Mouse (Mus musculus) neural tube, embryonic 14.5 days (tissue): ENCODE measurements around the gene Lnx2. TPM values are rescaled to one million over a fixed set of nuclear protein-coding genes. Genes with fewer than 3 reads are reported as not detected.

Source experiments
- ATAC-seq: fragments of 200-750 bp; cut with Nextera tagmentation; 2 replicates; pipeline ENCODE4 v1.8.0; 2017; ENCODE audit warnings: low read depth, mild to moderate bottlenecking, moderate TSS enrichment, moderate library complexity
- H3K27ac ChIP-seq: fragments of 300-500 bp; sonication (generic); 2 replicates; pipeline ENCODE4 v1.5.1; 2014; ENCODE audit warnings: low read depth, mild to moderate bottlenecking, control low read depth, low read length, moderate library complexity, mixed read lengths
- H3K27me3 ChIP-seq: fragments of 300-500 bp; sonication (generic); 2 replicates; pipeline ENCODE4 v1.6.1; 2014; ENCODE audit warnings: low read length; ENCODE audit not compliant: control insufficient read depth, insufficient read depth
- H3K36me3 ChIP-seq: fragments of 300-500 bp; sonication (generic); 2 replicates; pipeline ENCODE4 v1.6.1; 2014; ENCODE audit warnings: low read length, mixed read lengths; ENCODE audit not compliant: control insufficient read depth, insufficient read depth
- H3K4me1 ChIP-seq: fragments of 300-500 bp; sonication (generic); 2 replicates; pipeline ENCODE4 v1.6.1; 2014; ENCODE audit warnings: low read length; ENCODE audit not compliant: control insufficient read depth, insufficient read depth
- H3K4me2 ChIP-seq: fragments of 300-500 bp; sonication (generic); 2 replicates; pipeline ENCODE4 v1.6.1; 2014; ENCODE audit warnings: mild to moderate bottlenecking, low read depth, low read length, control low read depth
- H3K4me3 ChIP-seq: fragments of 300-500 bp; sonication (generic); 2 replicates; pipeline ENCODE4 v1.5.1; 2014; ENCODE audit warnings: low read depth, low read length, control low read depth, mixed read lengths
- H3K9ac ChIP-seq: fragments of 300-500 bp; sonication (generic); replicated peaks from 2 replicates; pipeline ENCODE4 v1.6.1; 2014; ENCODE audit warnings: low read depth, mild to moderate bottlenecking, control low read depth, low read length, mixed read lengths
- H3K9me3 ChIP-seq: fragments of 300-500 bp; sonication (generic); 2 replicates; pipeline ENCODE4 v1.6.1; 2016; ENCODE audit warnings: low read length; ENCODE audit not compliant: control insufficient read depth
- WGBS: fragments of 180-500 bp; shearing (Covaris S2); extraction: QIAGEN DNeasy Blood & Tissue Kit; methylation state at CpG from one replicate; pipeline ENCODE4 v1.1.7; 2014; 5-methylcytosine and 5-hydroxymethylcytosine counted together
- polyA plus RNA-seq: library from polyadenylated mRNA; unstranded; fragments of >200 nt; fragmentation: Nextera tagmentation; extraction: Ambion mirVana; gene quantifications from 2 replicates; pipeline ENCODE4 v1.2.1, GENCODE M21; 2014

The Lnx2 gene
- polyA plus RNA-seq, 1 experiment from 2014 or later, result 3.9 TPM

DNA sequence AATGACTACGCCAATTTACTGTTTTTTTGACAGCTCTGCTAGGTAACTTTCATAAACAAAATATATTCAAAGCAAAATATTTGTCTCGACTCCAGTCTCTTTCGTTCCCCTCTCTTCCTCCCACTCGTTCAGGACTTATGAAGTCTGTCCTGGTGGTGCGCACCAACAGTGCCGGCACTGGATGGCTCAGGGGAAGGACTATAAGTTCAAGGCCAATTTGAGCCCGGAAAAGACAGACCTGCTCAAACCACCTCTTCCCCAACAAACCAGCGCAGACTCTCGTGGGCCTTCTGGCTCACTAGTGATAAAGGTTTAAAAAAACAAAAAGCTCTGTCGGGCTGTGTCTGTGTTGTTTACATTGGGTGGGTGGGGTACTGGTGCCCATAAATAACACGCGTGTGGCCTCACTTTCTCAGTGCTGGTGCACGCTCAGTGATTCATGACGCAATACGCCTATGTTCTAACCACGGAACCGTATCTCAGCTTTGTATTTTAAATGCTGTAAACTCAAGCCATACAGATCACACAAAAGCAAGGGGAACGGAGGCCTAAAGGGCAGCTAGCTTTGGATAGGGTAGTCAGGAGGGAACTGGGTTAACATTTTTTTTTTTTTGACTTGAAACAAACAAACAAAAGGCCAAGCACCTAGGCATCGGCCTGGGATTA is 26.7 kb downstream of the Lnx2 start:
- Histone ChIP-seq H3K9ac (no peak overlapping the region), H3K4me1 (peaks cover 4% of the 10 kb centered on the region; the same call in 1 of the 2 replicates), H3K9me3 (no peaks in the 10 kb centered on the region), H3K27ac (no peak overlapping the region), H3K27me3 (no peaks in the 10 kb centered on the region), H3K4me3 (no peak overlapping the region), H3K36me3 (no peaks in the 10 kb centered on the region), H3K4me2 (no peak overlapping the region)
- ATAC-seq, result no peak
- 70% methylated on average over 19 of the region's 19 CpGs for WGBS

DNA sequence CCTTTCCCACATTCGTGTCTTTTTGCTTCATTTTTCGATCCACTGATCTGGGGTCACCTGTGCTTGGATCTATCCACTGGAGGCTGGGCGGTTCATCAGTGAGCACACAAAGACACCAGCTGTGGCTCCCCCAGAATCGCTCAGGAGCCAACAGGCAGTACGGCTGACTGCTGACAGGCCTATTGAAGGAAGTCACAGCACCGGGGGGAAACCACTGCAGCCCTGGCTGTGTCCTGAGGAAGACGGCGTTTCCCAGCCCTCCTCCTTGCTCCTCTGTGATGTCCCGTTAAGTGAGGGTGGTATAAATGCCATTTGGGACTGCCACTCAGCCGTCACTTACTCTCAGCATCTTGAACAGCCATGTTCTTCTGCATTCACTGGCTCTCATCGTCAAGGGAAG is 30.5 kb downstream of the Lnx2 start:
- no peak for ATAC-seq
- peaks cover 11% of the 10 kb centered on the region for H3K4me1 ChIP-seq
- H3K4me2 ChIP-seq, result no peak overlapping the region
- WGBS, result 48% methylated on average over 11 of the region's 11 CpGs
- H3K9ac ChIP-seq, result no peak overlapping the region
- no peaks in the 10 kb centered on the region for H3K36me3 ChIP-seq
- H3K27ac ChIP-seq, result no peak overlapping the region
- H3K27me3 ChIP-seq, result no peaks in the 10 kb centered on the region
- H3K9me3 ChIP-seq, result no peaks in the 10 kb centered on the region
- no peak overlapping the region for H3K4me3 ChIP-seq

DNA sequence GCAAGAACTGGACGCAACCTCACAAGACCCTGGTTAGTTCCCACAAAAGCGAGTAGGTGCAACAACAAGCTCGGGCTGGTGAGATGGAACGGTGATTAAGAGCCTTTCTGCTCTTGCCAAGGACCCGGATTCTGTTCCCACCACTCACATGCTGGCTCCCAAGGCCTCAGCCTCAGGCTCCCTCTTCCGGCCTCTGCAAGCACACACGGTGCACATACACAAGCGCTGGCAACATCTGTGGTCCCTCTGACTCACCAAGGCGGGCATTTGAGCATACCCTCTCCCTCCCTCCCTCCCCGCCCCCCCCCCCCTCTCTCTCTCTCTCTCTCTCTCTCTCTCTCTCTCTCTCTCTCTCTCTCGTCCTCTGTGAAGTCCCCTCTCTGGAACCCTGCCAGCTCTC is 31.1 kb downstream of the Lnx2 start:
- Histone ChIP-seq H3K4me2 (no peak overlapping the region), H3K9ac (no peak overlapping the region), H3K27ac (no peak overlapping the region), H3K4me3 (no peak overlapping the region), H3K4me1 (peaks cover 11% of the 10 kb centered on the region), H3K9me3 (no peaks in the 10 kb centered on the region), H3K27me3 (no peaks in the 10 kb centered on the region), H3K36me3 (no peaks in the 10 kb centered on the region)
- WGBS, result 62% methylated on average over 10 of the region's 11 CpGs
- no peak for ATAC-seq

DNA sequence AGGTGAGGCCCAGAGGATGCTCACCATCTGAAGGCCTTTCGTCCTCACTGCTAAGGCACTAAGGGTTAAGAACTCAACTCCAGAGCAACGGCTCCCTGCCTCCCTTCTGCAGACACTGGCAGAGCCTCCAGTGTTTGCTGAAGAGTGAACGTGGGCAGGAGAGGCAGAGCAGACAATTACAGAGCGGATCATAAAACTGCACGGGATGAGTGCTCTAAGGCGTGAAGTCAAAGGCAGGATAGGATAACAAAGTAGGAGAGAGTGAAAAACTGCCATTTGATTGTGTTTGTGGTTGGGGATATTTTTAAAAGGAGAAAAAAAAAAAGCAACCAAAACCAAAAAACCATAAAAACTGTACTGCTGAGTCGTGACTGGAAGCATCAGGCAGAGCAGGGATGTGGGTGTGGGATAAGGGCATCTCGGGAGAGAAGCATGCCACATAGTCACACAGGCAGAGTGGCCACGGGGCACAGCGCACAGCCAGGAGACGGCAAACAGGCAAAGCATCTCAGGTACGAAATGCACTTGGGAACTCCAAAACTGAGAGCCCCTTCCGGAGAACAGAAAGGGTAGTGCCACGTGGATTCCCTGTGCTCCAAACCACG is 33.0 kb downstream of the Lnx2 start:
- no peak overlapping the region; the same call in 1 of the 2 replicates for H3K27ac ChIP-seq
- H3K4me3 ChIP-seq, result no peak overlapping the region
- H3K4me1 ChIP-seq, result peaks cover 11% of the 10 kb centered on the region
- no peaks in the 10 kb centered on the region for H3K36me3 ChIP-seq
- no peak overlapping the region for H3K9ac ChIP-seq
- no peaks in the 10 kb centered on the region for H3K27me3 ChIP-seq
- ATAC-seq, result peak; percentile 26; the same call in 1 of the 2 replicates
- no peaks in the 10 kb centered on the region for H3K9me3 ChIP-seq
- H3K4me2 ChIP-seq, result no peak overlapping the region
- WGBS, result 40% methylated on average over 15 of the region's 15 CpGs

DNA sequence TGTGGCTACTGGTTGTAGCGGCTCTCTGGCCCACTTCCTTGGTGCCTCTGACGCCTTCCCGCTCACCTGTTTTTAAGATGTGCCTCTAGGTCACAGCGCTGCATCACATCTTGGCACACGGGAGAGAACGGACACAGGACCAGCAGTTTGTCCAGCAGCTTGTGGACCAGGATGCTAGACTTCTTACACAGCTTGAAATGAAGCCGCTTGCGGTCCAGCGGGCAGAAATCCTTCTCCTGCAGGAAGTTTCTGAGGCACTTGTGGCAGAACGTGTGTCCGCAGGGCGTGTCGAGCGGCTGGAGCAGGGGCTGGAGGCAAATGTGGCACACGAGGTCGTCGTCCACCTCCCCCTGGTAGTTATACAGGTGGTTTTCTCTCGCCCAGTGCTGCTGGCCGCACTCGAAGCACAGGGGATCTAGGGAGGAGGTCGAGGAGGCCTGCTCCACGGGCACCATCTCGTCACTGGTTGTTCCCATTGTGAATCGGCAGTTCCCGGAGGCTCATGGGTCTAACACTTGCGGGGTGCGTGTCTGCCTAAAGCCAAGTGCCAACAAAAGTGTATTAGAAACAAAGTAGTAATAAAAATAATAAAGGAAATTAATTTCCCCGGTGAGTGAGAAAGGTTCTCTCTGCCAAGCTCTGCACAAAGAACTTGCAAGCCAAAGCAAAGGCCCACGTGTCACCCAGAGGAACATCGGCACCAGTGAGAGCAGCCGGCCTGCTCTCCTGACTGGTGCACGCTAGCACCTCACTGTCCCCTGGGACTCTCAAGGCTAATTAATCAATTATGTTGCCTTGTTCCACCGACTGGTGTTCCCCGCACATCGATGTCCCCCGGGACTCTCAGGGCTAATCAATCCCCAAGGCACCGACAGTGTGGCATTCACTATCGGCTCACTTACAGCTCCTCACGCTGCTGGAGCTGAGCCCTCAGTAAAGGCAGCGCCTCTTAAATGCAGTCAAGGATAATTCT is 34.1 kb downstream of the Lnx2 start:
- H3K27ac ChIP-seq, result no peak overlapping the region
- no peak overlapping the region for H3K9ac ChIP-seq
- WGBS, result 55% methylated on average over 40 of the region's 40 CpGs

DNA sequence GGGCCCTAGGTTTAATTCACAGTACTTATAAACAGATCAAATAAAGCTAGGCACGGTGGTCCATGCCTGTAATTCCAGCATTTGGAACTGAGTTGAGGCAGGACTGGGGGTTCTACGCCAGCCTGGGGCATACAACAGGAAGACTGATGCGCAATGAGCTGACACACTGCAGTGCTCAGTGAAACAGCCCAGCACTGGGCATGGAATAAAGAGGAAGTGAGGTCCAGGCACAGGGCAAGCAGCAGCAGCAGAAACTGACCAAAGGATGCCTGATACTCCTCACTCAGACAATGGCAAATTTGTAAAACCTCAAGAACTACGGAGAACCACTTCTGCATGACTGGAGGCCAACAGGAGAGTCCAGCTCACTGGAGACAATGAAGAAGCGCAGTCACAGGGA is 37.0 kb downstream of the Lnx2 start:
- no peaks in the 10 kb centered on the region for H3K36me3 ChIP-seq
- no peak overlapping the region for H3K27ac ChIP-seq
- no peaks in the 10 kb centered on the region for H3K27me3 ChIP-seq
- ATAC-seq, result no peak
- H3K4me2 ChIP-seq, result no peak overlapping the region
- no peaks in the 10 kb centered on the region for H3K9me3 ChIP-seq
- H3K9ac ChIP-seq, result no peak overlapping the region
- peaks cover 11% of the 10 kb centered on the region for H3K4me1 ChIP-seq
- no peak overlapping the region for H3K4me3 ChIP-seq
- 73% methylated on average over 5 of the region's 5 CpGs for WGBS

More for the DNA sequence above, 34.1 kb downstream of the Lnx2 start:
- peak; percentile 64; the same call in 1 of the 2 replicates for ATAC-seq
- Histone ChIP-seq H3K27me3 (no peaks in the 10 kb centered on the region), H3K4me3 (no peak overlapping the region), H3K4me1 (peaks cover 11% of the 10 kb centered on the region), H3K9me3 (no peaks in the 10 kb centered on the region), H3K4me2 (no peak overlapping the region), H3K36me3 (no peaks in the 10 kb centered on the region)

DNA sequence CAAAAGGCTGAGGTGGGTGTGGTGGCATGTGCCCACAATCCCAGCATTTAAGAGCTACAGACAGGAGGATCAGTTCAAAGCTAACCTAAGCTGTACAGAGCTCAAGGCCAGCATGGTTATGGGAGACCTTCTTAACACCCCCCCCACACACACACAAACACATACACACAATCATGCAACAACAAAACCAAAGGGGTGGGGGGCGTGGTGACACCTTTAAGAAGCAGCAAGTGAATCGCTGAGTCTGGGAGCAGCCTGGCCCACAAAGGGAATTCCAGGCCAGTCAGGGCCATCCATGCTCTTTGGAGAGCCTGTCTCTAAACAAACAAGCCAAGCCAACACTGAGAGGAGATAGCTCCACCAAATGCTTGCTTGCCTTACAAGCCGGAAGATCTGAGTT is 38.8 kb downstream of the Lnx2 start:
- H3K4me1 ChIP-seq, result peaks cover 2% of the 10 kb centered on the region
- no peaks in the 10 kb centered on the region for H3K36me3 ChIP-seq
- H3K9me3 ChIP-seq, result no peaks in the 10 kb centered on the region
- no peak overlapping the region for H3K4me3 ChIP-seq
- no peak for ATAC-seq
- H3K4me2 ChIP-seq, result no peak overlapping the region
- WGBS, result 62% methylated on average over 3 of the region's 3 CpGs
- H3K27ac ChIP-seq, result no peak overlapping the region
- no peak overlapping the region for H3K9ac ChIP-seq
- H3K27me3 ChIP-seq, result no peaks in the 10 kb centered on the region

DNA sequence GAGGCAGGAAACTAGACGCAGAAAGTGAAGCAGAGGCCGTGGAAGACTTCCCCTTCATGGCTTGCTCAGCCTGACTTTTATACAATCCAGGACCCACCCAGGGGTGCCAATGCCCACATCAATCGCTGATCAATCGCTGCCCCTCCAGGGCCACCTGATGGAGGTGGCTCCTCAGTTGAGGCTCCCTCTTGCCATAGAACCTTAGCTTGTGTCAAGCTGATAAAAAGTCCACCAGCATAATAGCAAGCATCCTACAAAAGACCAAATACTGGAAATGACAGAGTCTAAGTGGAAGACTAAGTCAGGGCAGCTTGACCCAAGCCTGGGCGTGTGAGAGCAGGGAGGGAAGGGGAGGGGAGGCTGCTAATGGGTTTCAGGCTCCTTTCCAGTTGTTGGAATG is 39.7 kb downstream of the Lnx2 start:
- ATAC-seq, result no peak
- 85% methylated on average over 5 of the region's 5 CpGs for WGBS
- no peaks in the 10 kb centered on the region for H3K4me1 ChIP-seq
- H3K9ac ChIP-seq, result no peak overlapping the region
- no peaks in the 10 kb centered on the region for H3K27me3 ChIP-seq
- H3K4me2 ChIP-seq, result no peak overlapping the region
- no peak overlapping the region for H3K4me3 ChIP-seq
- H3K9me3 ChIP-seq, result no peaks in the 10 kb centered on the region
- no peak overlapping the region for H3K27ac ChIP-seq
- H3K36me3 ChIP-seq, result no peaks in the 10 kb centered on the region

DNA sequence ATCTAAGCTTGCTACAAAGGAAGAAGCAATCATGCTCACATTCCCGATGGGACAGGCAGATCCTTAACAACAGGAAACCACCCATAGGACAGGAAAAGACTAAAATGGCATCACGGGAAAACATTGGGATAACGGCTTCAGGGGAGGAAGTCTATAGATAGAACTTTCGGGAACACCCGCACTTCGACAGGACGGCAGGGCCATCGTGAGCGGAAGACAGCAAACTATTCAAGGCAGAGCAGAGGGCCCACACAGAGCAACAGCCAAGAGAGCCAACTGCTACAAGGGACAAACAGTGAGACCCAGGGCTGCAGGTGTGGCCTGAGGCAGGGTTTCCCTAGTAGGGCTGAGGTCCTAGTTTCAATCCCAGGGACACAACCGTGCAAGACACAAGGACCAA is 40.4 kb downstream of the Lnx2 start:
- Histone ChIP-seq H3K27me3 (no peaks in the 10 kb centered on the region), H3K9ac (no peak overlapping the region), H3K4me3 (no peak overlapping the region), H3K4me2 (no peak overlapping the region), H3K36me3 (no peaks in the 10 kb centered on the region), H3K4me1 (no peaks in the 10 kb centered on the region), H3K27ac (no peak overlapping the region), H3K9me3 (no peaks in the 10 kb centered on the region)
- ATAC-seq, result no peak
- 90% methylated on average over 10 of the region's 10 CpGs for WGBS
